Mouse (Mus musculus) stomach, embryonic 14.5 days (tissue): ENCODE data around the gene Fancd2. TPM values are rescaled to one million over a fixed set of nuclear protein-coding genes. Genes with fewer than 3 reads are reported as not detected.
A peak's percentile ranks its signal among the peaks of the same experiment; 100 is the strongest.

Source experiments
- ATAC-seq: fragments of 200-750 bp; cut with Nextera tagmentation; 2 replicates; pipeline ENCODE4 v1.8.0; 2017; ENCODE audit warnings: low read depth, moderate TSS enrichment; ENCODE audit not compliant: insufficient number of reproducible peaks, insufficient read depth, low FRiP score
- H3K27ac ChIP-seq: fragments of 300-500 bp; sonication (generic); 2 replicates; pipeline ENCODE4 v1.5.1; 2014; ENCODE audit warnings: mild to moderate bottlenecking, low read length, moderate library complexity, mixed read lengths
- H3K27me3 ChIP-seq: fragments of 300-500 bp; sonication (generic); 2 replicates; pipeline ENCODE4 v1.6.1; 2014; ENCODE audit warnings: low read length, control low read depth, mixed read lengths; ENCODE audit not compliant: control insufficient read depth, insufficient read depth
- H3K36me3 ChIP-seq: fragments of 300-500 bp; sonication (generic); 2 replicates; pipeline ENCODE4 v1.6.1; 2014; ENCODE audit warnings: mild to moderate bottlenecking, control low read depth, low read length, moderate library complexity, mixed read lengths; ENCODE audit not compliant: control insufficient read depth, insufficient read depth
- H3K4me1 ChIP-seq: fragments of 300-500 bp; sonication (generic); 2 replicates; pipeline ENCODE4 v1.6.1; 2014; ENCODE audit warnings: low read length, control low read depth, mixed read lengths; ENCODE audit not compliant: control insufficient read depth, insufficient read depth
- H3K4me2 ChIP-seq: fragments of 300-500 bp; sonication (generic); replicated peaks from 2 replicates; pipeline ENCODE4 v1.6.1; 2014; ENCODE audit warnings: low read depth, low read length, control low read depth
- H3K4me3 ChIP-seq: fragments of 300-500 bp; sonication (generic); 2 replicates; pipeline ENCODE4 v1.5.1; 2014; ENCODE audit warnings: low read depth, low read length, control low read depth
- H3K9ac ChIP-seq: fragments of 300-500 bp; sonication (generic); replicated peaks from 2 replicates; pipeline ENCODE4 v1.6.1; 2014; ENCODE audit warnings: low read depth, mild to moderate bottlenecking, control low read depth, low read length, moderate library complexity, mixed read lengths
- H3K9me3 ChIP-seq: fragments of 300-500 bp; sonication (generic); 2 replicates; pipeline ENCODE4 v1.6.1; 2016; ENCODE audit warnings: low read depth, low read length, control low read depth; ENCODE audit not compliant: control insufficient read depth
- WGBS: fragments of 180-500 bp; shearing (Covaris S2); extraction: QIAGEN DNeasy Blood & Tissue Kit; methylation state at CpG from one replicate; pipeline ENCODE4 v1.1.7; 2014; 5-methylcytosine and 5-hydroxymethylcytosine counted together
- polyA plus RNA-seq: library from polyadenylated mRNA; unstranded; fragments of >200 nt; fragmentation: Nextera tagmentation; extraction: Ambion mirVana; gene quantifications from 2 replicates; pipeline ENCODE4 v1.2.1, GENCODE M21; 2014

Gene Fancd2
- polyA plus RNA-seq, 1 experiment from 2014 or later: 13.8 TPM

DNA sequence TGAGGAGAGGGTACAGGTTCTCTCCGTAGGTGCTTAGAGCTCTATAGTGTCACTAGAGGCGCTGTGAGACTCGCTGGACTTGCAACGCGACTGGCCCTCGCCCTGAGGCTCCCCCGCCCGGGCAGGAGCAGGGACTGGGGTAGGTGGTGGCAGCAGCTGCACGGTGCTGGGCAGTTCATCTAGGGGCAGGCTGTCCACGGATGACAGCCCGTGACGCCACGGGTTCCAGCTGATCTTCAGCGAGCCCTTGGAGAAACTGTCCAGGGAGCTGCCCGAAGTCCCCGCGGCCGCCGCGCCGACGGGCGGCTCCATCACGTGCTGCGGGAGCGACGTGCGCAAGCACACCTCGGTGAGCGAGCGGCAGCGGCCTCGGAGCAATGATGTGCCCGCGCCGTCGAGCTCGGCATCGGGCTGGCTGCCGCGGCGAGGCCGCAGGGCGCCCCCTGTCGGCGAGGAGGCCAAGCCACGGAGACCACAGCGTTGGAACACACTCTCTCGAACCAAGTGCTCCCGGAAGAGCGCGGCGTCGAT is 37.2 kb upstream of the Fancd2 start:
- Histone ChIP-seq H3K4me3 (peak overlapping the region; percentile 35), H3K4me1 (peaks cover 5% of the 10 kb centered on the region; the same call in 1 of the 2 replicates), H3K9me3 (no peaks in the 10 kb centered on the region), H3K27ac (no peak overlapping the region), H3K27me3 (peaks cover 6% of the 10 kb centered on the region; the same call in 1 of the 2 replicates), H3K36me3 (no peaks in the 10 kb centered on the region), H3K4me2 (peak overlapping the region; percentile 70), H3K9ac (peak overlapping the region; percentile 28)
- under 1% methylated on average over 54 of the region's 54 CpGs for WGBS
- ATAC-seq: peak; percentile 81

DNA sequence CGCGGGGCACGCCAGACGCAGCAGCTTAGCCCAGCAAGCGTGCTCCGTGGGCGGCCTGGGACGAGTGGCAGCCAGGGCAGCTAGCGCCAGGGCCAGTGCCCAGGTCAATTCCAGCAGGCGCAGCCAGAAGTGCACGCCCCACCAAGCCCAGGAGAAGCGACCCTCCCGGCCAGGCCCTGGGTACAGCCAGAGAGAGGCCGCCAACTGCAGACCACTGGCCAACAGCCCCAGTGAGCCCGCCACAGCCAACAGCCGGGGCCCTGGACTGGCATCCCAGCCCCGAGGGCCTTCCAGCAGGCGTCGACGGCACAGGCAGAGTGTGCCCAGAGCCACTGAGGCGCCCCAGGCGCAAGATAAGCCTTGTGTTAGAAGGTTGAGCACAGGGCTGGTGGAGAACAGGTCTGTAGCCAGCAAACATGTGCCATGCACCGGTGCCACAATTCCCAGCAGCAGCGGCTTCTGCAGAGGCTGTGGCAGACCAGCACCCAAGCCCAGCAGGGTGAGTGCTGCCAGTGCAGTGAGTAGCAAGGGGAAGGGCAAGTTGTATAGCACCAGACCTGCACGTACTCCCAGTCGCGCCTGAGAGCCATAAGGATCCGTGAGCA is 36.3 kb upstream of the Fancd2 start:
- WGBS: 45% methylated on average over 28 of the region's 28 CpGs
- ATAC-seq: no peak
- no peak overlapping the region for H3K9ac ChIP-seq
- no peaks in the 10 kb centered on the region for H3K36me3 ChIP-seq
- H3K9me3 ChIP-seq: no peaks in the 10 kb centered on the region
- peak overlapping the region; percentile 70 for H3K4me2 ChIP-seq
- H3K4me1 ChIP-seq: peaks cover 5% of the 10 kb centered on the region; the same call in 1 of the 2 replicates
- peaks cover 6% of the 10 kb centered on the region; the same call in 1 of the 2 replicates for H3K27me3 ChIP-seq
- no peak overlapping the region for H3K27ac ChIP-seq
- peak overlapping the region; percentile 35; the same call in 1 of the 2 replicates for H3K4me3 ChIP-seq

DNA sequence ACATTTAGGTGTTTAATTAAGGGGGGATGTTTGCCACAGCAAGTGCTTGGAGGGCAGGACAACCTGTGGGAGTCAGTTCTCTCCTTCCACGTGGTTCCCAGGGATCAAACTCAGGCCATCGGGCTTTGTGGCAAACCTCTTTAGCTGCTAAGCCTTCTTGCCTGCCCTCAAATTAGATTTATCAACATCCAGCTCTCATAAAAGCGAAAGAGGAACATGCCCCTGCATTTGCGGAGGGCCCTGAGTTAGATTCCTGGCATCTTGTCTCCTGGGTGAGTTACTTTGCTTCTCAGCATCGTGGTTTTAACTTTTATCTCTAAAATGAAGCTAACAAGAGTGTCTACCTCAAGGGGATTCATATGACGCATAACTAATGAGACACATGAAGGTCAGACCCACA is 32.1 kb upstream of the Fancd2 start:
- no peak overlapping the region for H3K4me3 ChIP-seq

DNA sequence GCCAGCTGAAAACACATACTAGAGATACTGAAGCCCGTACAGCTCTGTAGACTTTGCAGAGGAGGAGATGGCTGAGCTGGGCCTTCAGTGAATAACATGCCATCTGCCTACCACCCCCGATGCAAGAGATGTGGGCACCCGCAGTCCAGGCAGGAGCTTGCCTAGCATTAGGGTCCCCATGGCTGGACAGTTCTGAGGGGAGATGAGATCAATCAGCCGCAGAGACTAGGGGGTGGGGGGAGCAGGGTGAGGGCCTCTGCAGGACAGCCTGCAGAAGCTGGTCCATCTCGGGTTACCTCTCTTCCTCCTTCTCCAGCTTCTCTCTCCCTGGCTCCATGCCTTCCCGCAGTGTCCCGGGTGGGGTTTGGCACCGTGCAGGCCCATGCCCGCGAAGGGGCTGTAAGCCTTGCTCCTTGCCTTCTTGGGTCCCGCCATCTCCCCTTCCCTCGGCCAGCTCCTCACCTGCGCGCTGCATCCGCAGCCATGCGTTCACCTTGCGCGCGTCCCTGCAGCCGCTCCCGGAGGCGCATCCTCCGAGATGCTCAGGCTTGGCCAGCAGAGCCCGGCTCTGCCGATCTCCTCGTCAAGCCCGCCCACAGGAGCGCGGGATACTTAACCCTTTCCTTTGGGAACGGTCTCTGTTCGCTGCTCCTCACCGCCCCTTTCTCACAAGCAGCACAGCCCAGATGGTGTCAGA is 29.9 kb upstream of the Fancd2 start, which contains the start of gene Prrt3:
Gene Prrt3 (minus strand): TSS at position 544 of the 697 bp plus-strand sequence.
- 0 out of 2 replicates have a peak, but pooled peaks have one; percentile 23 for ATAC-seq
- Histone ChIP-seq H3K9me3 (no peaks in the 10 kb centered on the region), H3K4me3 (peak within 1 kb of the TSS; percentile 31), H3K36me3 (no peaks in the 10 kb centered on the region), H3K9ac (no peak within 1 kb of the TSS), H3K4me1 (no peaks in the 10 kb centered on the region), H3K4me2 (peak within 1 kb of the TSS; percentile 56), H3K27me3 (peaks cover 8% of the 10 kb centered on the region), H3K27ac (no peak within 1 kb of the TSS)
- 2% methylated on average over 32 of the region's 32 CpGs for WGBS

More for the DNA sequence above, 32.1 kb upstream of the Fancd2 start:
- H3K27me3 ChIP-seq: peaks cover 13% of the 10 kb centered on the region
- no peaks in the 10 kb centered on the region for H3K36me3 ChIP-seq
- 71% methylated on average over 6 of the region's 6 CpGs for WGBS
- H3K4me2 ChIP-seq: no peak overlapping the region
- no peaks in the 10 kb centered on the region for H3K9me3 ChIP-seq
- no peak overlapping the region for H3K9ac ChIP-seq
- no peak for ATAC-seq
- H3K27ac ChIP-seq: no peak overlapping the region
- peaks cover 5% of the 10 kb centered on the region; the same call in 1 of the 2 replicates for H3K4me1 ChIP-seq

- H3K9me3 ChIP-seq: no peaks in the 10 kb centered on the region
- WGBS: 65% methylated on average over 2 of the region's 2 CpGs
- H3K27me3 ChIP-seq: peaks cover 7% of the 10 kb centered on the region
- no peak overlapping the region for H3K9ac ChIP-seq
- no peak overlapping the region for H3K4me2 ChIP-seq
- no peaks in the 10 kb centered on the region for H3K4me1 ChIP-seq
- no peak overlapping the region for H3K4me3 ChIP-seq
- no peak overlapping the region for H3K27ac ChIP-seq
- no peaks in the 10 kb centered on the region for H3K36me3 ChIP-seq
- ATAC-seq: no peak
These were observed 28.7 kb upstream of the Fancd2 start for GRCm38 (mm10) chr6:113502801-113503200.

- WGBS: 73% methylated on average over 1 of the region's 1 CpGs
- ATAC-seq: no peak
- Histone ChIP-seq H3K4me1 (no peaks in the 10 kb centered on the region), H3K9ac (no peak overlapping the region), H3K9me3 (no peaks in the 10 kb centered on the region), H3K4me2 (no peak overlapping the region), H3K27ac (no peak overlapping the region), H3K27me3 (peaks cover 3% of the 10 kb centered on the region), H3K36me3 (no peaks in the 10 kb centered on the region), H3K4me3 (no peak overlapping the region)
These were observed 25.8 kb upstream of the Fancd2 start for GRCm38 (mm10) chr6:113505689-113506088.

DNA sequence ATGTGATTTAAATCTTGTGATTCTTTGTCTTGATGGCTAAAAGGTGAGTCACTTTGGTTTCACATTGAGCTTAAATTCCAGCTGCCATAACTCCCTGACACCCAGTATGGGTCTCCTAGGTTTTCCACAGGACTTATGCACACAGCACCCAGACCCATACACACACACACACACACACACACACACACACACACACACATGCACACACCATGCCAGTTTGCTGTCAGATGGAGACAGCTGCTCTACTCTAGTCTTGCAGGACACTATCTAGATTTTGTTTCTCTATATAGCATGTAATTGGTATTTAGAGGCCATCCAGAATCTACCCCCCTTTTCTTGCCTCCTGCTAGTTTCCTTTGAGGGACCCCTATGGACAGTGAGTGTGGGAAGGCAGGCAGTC is 24.4 kb upstream of the Fancd2 start:
- Histone ChIP-seq H3K9me3 (no peaks in the 10 kb centered on the region), H3K4me1 (no peaks in the 10 kb centered on the region), H3K36me3 (no peaks in the 10 kb centered on the region), H3K27me3 (no peaks in the 10 kb centered on the region), H3K9ac (no peak overlapping the region), H3K4me2 (no peak overlapping the region), H3K4me3 (no peak overlapping the region), H3K27ac (no peak overlapping the region)
- ATAC-seq: no peak

GRCm38 (mm10) chr6:113508272-113508946 is 23.1 kb upstream of the Fancd2 start:
- no peaks in the 10 kb centered on the region for H3K9me3 ChIP-seq
- no peaks in the 10 kb centered on the region for H3K4me1 ChIP-seq
- 69% methylated on average over 7 of the region's 7 CpGs for WGBS
- no peak overlapping the region for H3K4me3 ChIP-seq
- H3K27ac ChIP-seq: no peak overlapping the region
- H3K27me3 ChIP-seq: no peaks in the 10 kb centered on the region
- no peak overlapping the region for H3K9ac ChIP-seq
- ATAC-seq: no peak
- H3K36me3 ChIP-seq: no peaks in the 10 kb centered on the region
- no peak overlapping the region for H3K4me2 ChIP-seq
